Mouse (Mus musculus) lung, postnatal 0 days (tissue): ENCODE data around the gene Chtop.

Experiments
- CTCF ChIP-seq: IDR thresholded peaks from 2 replicates; pipeline ENCODE4 v1.5.1; 2016; ENCODE audit warnings: antibody characterized with exemption, mild to moderate bottlenecking
- EP300 ChIP-seq: IDR thresholded peaks from 2 replicates; pipeline ENCODE4 v1.6.1; 2016; ENCODE audit warnings: antibody characterized with exemption, mild to moderate bottlenecking, control low read depth

- TF ChIP-seq EP300 = no peak
- TF ChIP-seq CTCF = no peak
Measured at GRCm38 (mm10) chr3:90465081-90465685, 44.1 kb downstream of the Chtop start.
